ENCODE assay signal across 15 mouse cellular contexts in the genomic region with DNA sequence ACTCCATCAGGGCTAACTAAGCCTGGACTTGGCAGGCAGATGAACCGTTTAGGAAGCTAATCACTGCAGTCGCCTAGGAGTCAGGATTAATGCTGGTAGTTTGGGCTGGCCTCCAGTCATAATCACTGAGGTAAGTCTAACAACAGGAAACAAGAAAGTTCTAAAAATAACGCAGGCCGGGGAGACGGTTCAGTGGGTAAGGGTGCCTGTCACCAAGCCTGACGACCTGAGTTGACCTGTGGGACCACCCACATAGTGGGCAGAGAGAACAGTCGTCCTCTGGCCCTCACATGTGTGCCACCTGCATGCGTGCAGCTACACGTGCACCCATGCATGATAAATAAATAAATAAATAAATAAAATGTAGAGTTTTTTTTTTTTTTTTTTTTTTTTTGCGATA. TPM values are rescaled to one million over a fixed set of nuclear protein-coding genes. Genes with fewer than 3 reads are reported as not detected.
DNase-seq lines count a peak whose midpoint lies in the region; ATAC-seq and TF ChIP-seq lines count a peak whose summit lies in the region.
"Had no signal": no experiment of that assay in that cellular context is flagged by ENCODE, and none has a peak within 500 bp of the region (broad histone marks: within the 10 kb centered on the region; RNA-seq: fewer than 3 reads in every experiment).

No protein-coding gene starts in this region.

- H3K36me3 ChIP-seq in forebrain, embryonic 10.5 days (replicated peaks), result no peaks in the 10 kb centered on the region
- H3K36me3 ChIP-seq in forebrain, embryonic 15.5 days, result no peaks in the 10 kb centered on the region
- no peaks in the 10 kb centered on the region for H3K36me3 ChIP-seq in lung, embryonic 14.5 days (ENCODE audit: insufficient read depth)
- no peaks in the 10 kb centered on the region for H3K36me3 ChIP-seq in lung, postnatal 0 days (ENCODE audit: insufficient read depth, low read length)
- no peaks in the 10 kb centered on the region for H3K36me3 ChIP-seq in embryonic facial prominence, embryonic 10.5 days (replicated peaks)
- H3K36me3 ChIP-seq: embryonic facial prominence, embryonic 12.5 days; liver, embryonic 13.5 days; neural tube, embryonic 13.5 days had no signal

- ATAC-seq in forebrain, embryonic 15.5 days (replicated peaks), result no peak
- ATAC-seq in lung, embryonic 14.5 days (ENCODE audit: insufficient read depth), result no peak
- ATAC-seq in lung, postnatal 0 days, result no peak
- no peak for ATAC-seq in frontal cortex, adult (ENCODE audit: low TSS enrichment)
- ATAC-seq: forebrain, embryonic 16.5 days had no signal

- TF ChIP-seq CTCF in lung, embryonic 14.5 days (IDR thresholded peaks at IDR 0.05; ENCODE audit: low read depth), result no peak
- TF ChIP-seq CTCF in lung, postnatal 0 days (IDR thresholded peaks at IDR 0.05), result no peak

- no peak overlapping the region for H3K9ac ChIP-seq in forebrain, embryonic 15.5 days (replicated peaks)
- no peak overlapping the region for H3K9ac ChIP-seq in lung, embryonic 14.5 days
- no peak overlapping the region for H3K9ac ChIP-seq in lung, postnatal 0 days (replicated peaks; ENCODE audit: low read depth)
- H3K9ac ChIP-seq: embryonic facial prominence, embryonic 12.5 days; liver, embryonic 13.5 days; neural tube, embryonic 13.5 days had no signal

- 47% methylated on average over 10 of the region's 10 CpGs for WGBS in forebrain, embryonic 10.5 days
- 44% methylated on average over 10 of the region's 10 CpGs for WGBS in forebrain, embryonic 15.5 days
- WGBS in lung, embryonic 14.5 days, result 33% methylated on average over 10 of the region's 10 CpGs
- 39% methylated on average over 9 of the region's 10 CpGs for WGBS in lung, postnatal 0 days
- WGBS in embryonic facial prominence, embryonic 10.5 days, result 34% methylated on average over 10 of the region's 10 CpGs

- peaks cover 37% of the 10 kb centered on the region for H3K27me3 ChIP-seq in forebrain, embryonic 10.5 days (ENCODE audit: poor library complexity, severe bottlenecking)
- no peaks in the 10 kb centered on the region for H3K27me3 ChIP-seq in forebrain, embryonic 15.5 days
- H3K27me3 ChIP-seq in lung, embryonic 14.5 days (ENCODE audit: insufficient read depth, low read length), result no peaks in the 10 kb centered on the region
- no peaks in the 10 kb centered on the region for H3K27me3 ChIP-seq in lung, postnatal 0 days (replicated peaks; ENCODE audit: insufficient read depth, low read length)
- H3K27me3 ChIP-seq in embryonic facial prominence, embryonic 10.5 days (replicated peaks; ENCODE audit: low read depth, poor library complexity, severe bottlenecking), result peaks cover 28% of the 10 kb centered on the region
- H3K27me3 ChIP-seq: embryonic facial prominence, embryonic 12.5 days had no signal

- no peak overlapping the region for H3K4me2 ChIP-seq in forebrain, embryonic 15.5 days (replicated peaks)
- no peak overlapping the region for H3K4me2 ChIP-seq in lung, embryonic 14.5 days
- H3K4me2 ChIP-seq in lung, postnatal 0 days (replicated peaks; ENCODE audit: low read depth, low read length), result no peak overlapping the region
- H3K4me2 ChIP-seq: embryonic facial prominence, embryonic 12.5 days; liver, embryonic 13.5 days; neural tube, embryonic 13.5 days had no signal

- H3K9me3 ChIP-seq in forebrain, embryonic 10.5 days, result no peaks in the 10 kb centered on the region
- H3K9me3 ChIP-seq in forebrain, embryonic 15.5 days, result no peaks in the 10 kb centered on the region
- H3K9me3 ChIP-seq in lung, embryonic 14.5 days (ENCODE audit: low read depth, low read length), result no peaks in the 10 kb centered on the region
- no peaks in the 10 kb centered on the region for H3K9me3 ChIP-seq in lung, postnatal 0 days (ENCODE audit: low read length)
- H3K9me3 ChIP-seq in embryonic facial prominence, embryonic 10.5 days, result no peaks in the 10 kb centered on the region
- H3K9me3 ChIP-seq: embryonic facial prominence, embryonic 12.5 days; liver, embryonic 13.5 days; neural tube, embryonic 13.5 days had no signal

- H3K4me3 ChIP-seq in forebrain, embryonic 10.5 days, result no peak overlapping the region
- no peak overlapping the region for H3K4me3 ChIP-seq in forebrain, embryonic 15.5 days
- no peak overlapping the region for H3K4me3 ChIP-seq in lung, embryonic 14.5 days (ENCODE audit: low read depth, low read length)
- no peak overlapping the region for H3K4me3 ChIP-seq in lung, postnatal 0 days (ENCODE audit: low read depth, low read length)
- no peak overlapping the region for H3K4me3 ChIP-seq in embryonic facial prominence, embryonic 10.5 days
- H3K4me3 ChIP-seq: embryonic facial prominence, embryonic 12.5 days; liver, embryonic 13.5 days; neural tube, embryonic 13.5 days had no signal

- H3K4me1 ChIP-seq in forebrain, embryonic 10.5 days, result peaks cover 32% of the 10 kb centered on the region
- H3K4me1 ChIP-seq in forebrain, embryonic 15.5 days, result peaks cover 12% of the 10 kb centered on the region
- no peaks in the 10 kb centered on the region for H3K4me1 ChIP-seq in lung, embryonic 14.5 days (ENCODE audit: insufficient read depth)
- no peaks in the 10 kb centered on the region for H3K4me1 ChIP-seq in lung, postnatal 0 days (ENCODE audit: insufficient read depth, low read depth, low read length)
- H3K4me1 ChIP-seq in embryonic facial prominence, embryonic 10.5 days, result peaks cover 37% of the 10 kb centered on the region
- H3K4me1 ChIP-seq: liver, embryonic 13.5 days had no signal

- no peak for DNase-seq in forebrain, embryonic 10.5 days (ENCODE audit: extremely low spot score, low spot score)
- DNase-seq in lung, embryonic 14.5 days, result peak; percentile 15
- no peak for DNase-seq in lung, postnatal 0 days (ENCODE audit: low spot score)
- DNase-seq in embryonic facial prominence, embryonic 10.5 days (ENCODE audit: low spot score), result peak; percentile 34
- DNase-seq in retina, embryonic 14.5 days (ENCODE audit: low spot score), result peak; percentile 52
- no peak for DNase-seq in layer of hippocampus, adult 8-10 months (ENCODE audit: low spot score in 2 of 2)
- DNase-seq: adrenal gland, adult 2 months; liver, embryonic 13.5 days had no signal

- TF ChIP-seq EP300 in lung, postnatal 0 days (IDR thresholded peaks at IDR 0.05), result no peak

- H3K27ac ChIP-seq in forebrain, embryonic 10.5 days, result peak overlapping the region; percentile 35; the same call in 1 of the 2 replicates
- no peak overlapping the region for H3K27ac ChIP-seq in forebrain, embryonic 15.5 days (replicated peaks)
- no peak overlapping the region for H3K27ac ChIP-seq in lung, embryonic 14.5 days (ENCODE audit: low read depth)
- H3K27ac ChIP-seq in lung, postnatal 0 days (ENCODE audit: low read length), result no peak overlapping the region
- peak overlapping the region; percentile 7; the same call in 1 of the 2 replicates for H3K27ac ChIP-seq in embryonic facial prominence, embryonic 10.5 days (replicated peaks)
- H3K27ac ChIP-seq: embryonic facial prominence, embryonic 12.5 days; liver, embryonic 13.5 days; neural tube, embryonic 13.5 days had no signal

RNA-seq across cellular contexts. Expression of a gene that starts 13.4 kb away (rescaled TPM):
- polyA plus RNA-seq in forebrain, embryonic 10.5 days (2016; fragmentation: Nextera tagmentation; extraction: Ambion mirVana), result 0.77 and 1.0 TPM in 2 replicates
- 1.9 and 2.6 TPM in 2 replicates for polyA plus RNA-seq in forebrain, embryonic 15.5 days (2015; fragmentation: Nextera tagmentation; extraction: Ambion mirVana)
- polyA plus RNA-seq in lung, embryonic 14.5 days (2014; fragmentation: Nextera tagmentation; extraction: Ambion mirVana), result 0.16 and 0.85 TPM in 2 replicates
- 6.4 and 7.3 TPM in 2 replicates for polyA plus RNA-seq in lung, postnatal 0 days (2015; fragmentation: Nextera tagmentation; extraction: Ambion mirVana)
- polyA plus RNA-seq in embryonic facial prominence, embryonic 10.5 days (2016; fragmentation: Nextera tagmentation; extraction: Ambion mirVana), result 1.7 and 1.8 TPM in 2 replicates
- total RNA-seq in layer of hippocampus, adult 8-10 months (2022), result 1 to 10 TPM; 1.9 to 2.6 (median 2.2) TPM
- total RNA-seq: megakaryocyte progenitor cell, adult 5-6 weeks had no signal
- polyA plus RNA-seq: liver, embryonic 13.5 days had no signal

RNA-seq across cellular contexts. Expression of a gene that starts 24.6 kb away (rescaled TPM):
- polyA plus RNA-seq in forebrain, embryonic 10.5 days (2016; fragmentation: Nextera tagmentation; extraction: Ambion mirVana), result 0.33 and 0.71 TPM in 2 replicates
- 0.52 and 0.83 TPM in 2 replicates for polyA plus RNA-seq in forebrain, embryonic 15.5 days (2015; fragmentation: Nextera tagmentation; extraction: Ambion mirVana)
- 0.29 TPM in 1 of 2 replicates, not detected in the other for polyA plus RNA-seq in lung, embryonic 14.5 days (2014; fragmentation: Nextera tagmentation; extraction: Ambion mirVana)
- 0.54 and 0.74 TPM in 2 replicates for polyA plus RNA-seq in lung, postnatal 0 days (2015; fragmentation: Nextera tagmentation; extraction: Ambion mirVana)
- polyA plus RNA-seq in embryonic facial prominence, embryonic 10.5 days (2016; fragmentation: Nextera tagmentation; extraction: Ambion mirVana), result 1.3 and 2.0 TPM in 2 replicates
- 1 to 10 TPM; 2.7 to 4.5 (median 3.8) TPM for total RNA-seq in layer of hippocampus, adult 8-10 months (2022)
- total RNA-seq: megakaryocyte progenitor cell, adult 5-6 weeks had no signal

RNA-seq across cellular contexts. Expression of a gene that starts 55.1 kb away (rescaled TPM):
- polyA plus RNA-seq in forebrain, embryonic 10.5 days (2016; fragmentation: Nextera tagmentation; extraction: Ambion mirVana), result 20.7 and 20.8 TPM in 2 replicates
- polyA plus RNA-seq in forebrain, embryonic 15.5 days (2015; fragmentation: Nextera tagmentation; extraction: Ambion mirVana), result 26.4 and 29.7 TPM in 2 replicates
- 0.65 and 1.3 TPM in 2 replicates for polyA plus RNA-seq in lung, embryonic 14.5 days (2014; fragmentation: Nextera tagmentation; extraction: Ambion mirVana)
- 0.15 and 0.20 TPM in 2 replicates for polyA plus RNA-seq in lung, postnatal 0 days (2015; fragmentation: Nextera tagmentation; extraction: Ambion mirVana)
- polyA plus RNA-seq in embryonic facial prominence, embryonic 10.5 days (2016; fragmentation: Nextera tagmentation; extraction: Ambion mirVana), result 10.0 and 17.0 TPM in 2 replicates
- 10 to 100 TPM; 15.3 to 19.6 (median 17.4) TPM for total RNA-seq in layer of hippocampus, adult 8-10 months (2022)
- total RNA-seq: adrenal gland, adult 2 months; megakaryocyte progenitor cell, adult 5-6 weeks had no signal

RNA-seq across cellular contexts. Expression of a gene that starts 58.1 kb away (rescaled TPM):
- polyA plus RNA-seq in forebrain, embryonic 10.5 days (2016; fragmentation: Nextera tagmentation; extraction: Ambion mirVana), result 0.21 TPM in 1 of 2 replicates, not detected in the other
- polyA plus RNA-seq in forebrain, embryonic 15.5 days (2015; fragmentation: Nextera tagmentation; extraction: Ambion mirVana), result not detected in 2 replicates
- 0.28 TPM in 1 of 2 replicates, not detected in the other for polyA plus RNA-seq in lung, embryonic 14.5 days (2014; fragmentation: Nextera tagmentation; extraction: Ambion mirVana)
- not detected in 2 replicates for polyA plus RNA-seq in lung, postnatal 0 days (2015; fragmentation: Nextera tagmentation; extraction: Ambion mirVana)
- 0.18 TPM in 1 of 2 replicates, not detected in the other for polyA plus RNA-seq in embryonic facial prominence, embryonic 10.5 days (2016; fragmentation: Nextera tagmentation; extraction: Ambion mirVana)
- total RNA-seq in layer of hippocampus, adult 8-10 months (2022), result not detected
- total RNA-seq: adrenal gland, adult 2 months; megakaryocyte progenitor cell, adult 5-6 weeks had no signal
- polyA plus RNA-seq: adrenal gland, adult 2 months; embryonic facial prominence, embryonic 12.5 days; forebrain, embryonic 16.5 days; intestine, embryonic 14.5 days; liver, embryonic 13.5 days; neural tube, embryonic 13.5 days had no signal

Comparison
In these comparisons a context has a peak if more than half of its experiments do, and no peak if none do; other contexts are left out.
1. DNase-seq: peak in lung, embryonic 14.5 days (single experiment), embryonic facial prominence, embryonic 10.5 days (single experiment) and retina, embryonic 14.5 days (single experiment); none in forebrain, embryonic 10.5 days (single experiment), lung, postnatal 0 days (single experiment) and layer of hippocampus, adult 8-10 months (0 of 2).
2. H3K27ac ChIP-seq: peak in forebrain, embryonic 10.5 days (single experiment) and embryonic facial prominence, embryonic 10.5 days (single experiment); none in forebrain, embryonic 15.5 days (single experiment), lung, embryonic 14.5 days (single experiment) and lung, postnatal 0 days (single experiment).